Mouse (Mus musculus) liver, adult 2 months (tissue): Measurements from ENCODE around the gene Olfr56.
"Not testable (repeated sequence)": the region's sequence is repeated elsewhere in the genome, so short reads cannot be mapped to it uniquely, and the experiment has no call there.

Experiments
- CTCF ChIP-seq: fragments of 200-500 bp; IDR thresholded peaks from 2 replicates; pipeline ENCODE4 v1.5.1; 2011; ENCODE audit warnings: low read depth, low read length, control low read depth
- POLR2A ChIP-seq: fragments of 200-500 bp; IDR thresholded peaks from 2 replicates; pipeline ENCODE4 v1.6.1; 2011; ENCODE audit warnings: low read length, control low read depth; ENCODE audit not compliant: insufficient read depth; ENCODE audit errors: extremely low read depth

GRCm38 (mm10) chr11:49051093-49051891 lies 72.6 kb downstream of the Olfr56 start, which contains the start of gene 9930111J21Rik2:
- not testable (repeated sequence) for TF ChIP-seq CTCF, POLR2A
